Mouse (Mus musculus) liver, embryonic 14.5 days (tissue): ENCODE measurements at regions not wholly inside any gene's neighbourhood (a gene's known extent, or its start where the extent isn't known, plus 50 kb on each side); places are given as distances from the start of the nearest gene placed in this dataset.

Experiments used
- ATAC-seq: fragments of 200-750 bp; cut with Nextera tagmentation; 2 replicates; pipeline ENCODE4 v1.8.0; 2017; ENCODE audit warnings: moderate number of reproducible peaks, mild to moderate bottlenecking, moderate library complexity; ENCODE audit not compliant: insufficient read depth
- DNase-seq, 3 experiments: peaks; one replicate each; pipeline ENCODE4 v3.0.0-alpha.2; 2012 to 2013; ENCODE audit warnings: low read depth in 3 of 3, low spot score in 3 of 3
- H3K27ac ChIP-seq: fragments of 300-500 bp; sonication (generic); 2 replicates; pipeline ENCODE4 v1.5.1; 2014; ENCODE audit warnings: moderate library complexity, mild to moderate bottlenecking, control low read depth, inconsistent platforms
- H3K27me3 ChIP-seq: fragments of 300-500 bp; sonication (generic); 2 replicates; pipeline ENCODE4 v1.6.1; 2014; ENCODE audit warnings: mild to moderate bottlenecking, low read length, moderate library complexity; ENCODE audit not compliant: control insufficient read depth, insufficient read depth
- H3K36me3 ChIP-seq: fragments of 300-500 bp; sonication (generic); replicated peaks from 2 replicates; pipeline ENCODE4 v1.6.1; 2014; ENCODE audit warnings: low read depth; ENCODE audit not compliant: control insufficient read depth, insufficient read depth
- H3K4me1 ChIP-seq, 2 experiments: fragments of 200-500 bp in 1 of 2; fragments of 300-500 bp in 1 of 2; sonication (generic) in 1 of 2; replicated peaks; 2 replicates each; pipeline ENCODE4 v1.6.1; 2012 to 2014; ENCODE audit warnings: antibody characterized with exemption in 1 of 2, inconsistent platforms in 1 of 2, low read length in 1 of 2; ENCODE audit not compliant: control insufficient read depth in 2 of 2, insufficient read depth in 2 of 2
- H3K4me2 ChIP-seq: fragments of 300-500 bp; sonication (generic); 2 replicates; pipeline ENCODE4 v1.6.1; 2014; ENCODE audit warnings: low read depth, mild to moderate bottlenecking, control low read depth, moderate library complexity
- H3K4me3 ChIP-seq, 2 experiments: fragments of 200-500 bp in 1 of 2; fragments of 300-500 bp in 1 of 2; sonication (generic) in 1 of 2; 2 replicates each; pipeline ENCODE4 v1.5.1; 2012 to 2014; ENCODE audit warnings: low read depth in 2 of 2, low read length in 2 of 2, mild to moderate bottlenecking in 2 of 2, control low read depth in 1 of 2, inconsistent platforms in 1 of 2, moderate library complexity in 1 of 2; ENCODE audit not compliant: insufficient read depth in 1 of 2
- H3K9ac ChIP-seq: fragments of 300-500 bp; sonication (generic); replicated peaks from 2 replicates; pipeline ENCODE4 v1.6.1; 2014; ENCODE audit warnings: mild to moderate bottlenecking, control low read depth, moderate library complexity
- H3K9me3 ChIP-seq: fragments of 300-500 bp; sonication (generic); 2 replicates; pipeline ENCODE4 v1.6.1; 2016; ENCODE audit warnings: low read length, mixed read lengths; ENCODE audit not compliant: control insufficient read depth
- CTCF ChIP-seq: IDR thresholded peaks from 2 replicates; pipeline ENCODE4 v1.5.1; 2016; ENCODE audit warnings: antibody characterized with exemption, low read depth, control low read depth
- EP300 ChIP-seq: IDR thresholded peaks from 2 replicates; pipeline ENCODE4 v1.6.1; 2016; ENCODE audit warnings: antibody characterized with exemption, low read depth
- WGBS: fragments of 180-500 bp; shearing (Covaris S2); extraction: QIAGEN DNeasy Blood & Tissue Kit; methylation state at CpG from one replicate; pipeline ENCODE4 v1.1.7; 2014; ENCODE audit not compliant: insufficient replicate concordance; 5-methylcytosine and 5-hydroxymethylcytosine counted together

- WGBS, result 61% methylated on average over 19 of the region's 19 CpGs
- ATAC-seq, result no peak
Observed at GRCm38 (mm10) chr7:73643306-73643992, 96.7 kb upstream of the Fam174b start.

GRCm38 (mm10) chr7:73640194-73640593 lies 98.6 kb upstream of the Chd2 start:
- Histone ChIP-seq H3K9ac (no peak overlapping the region), H3K27me3 (no peaks in the 10 kb centered on the region), H3K27ac (no peak overlapping the region), H3K9me3 (no peaks in the 10 kb centered on the region), H3K4me1 (no peaks in the 10 kb centered on the region), H3K4me3 (no peak overlapping the region), H3K36me3 (no peaks in the 10 kb centered on the region), H3K4me2 (no peak overlapping the region)
- ATAC-seq (no peak), DNase-seq (no peak)
- 58% methylated on average over 2 of the region's 2 CpGs for WGBS
- TF ChIP-seq EP300, result no peak
- no peak for TF ChIP-seq CTCF

More at GRCm38 (mm10) chr7:73643306-73643992, 96.7 kb upstream of the Fam174b start:
- Histone ChIP-seq H3K4me1 (no peaks in the 10 kb centered on the region), H3K27me3 (no peaks in the 10 kb centered on the region), H3K9ac (no peak overlapping the region), H3K4me2 (no peak overlapping the region), H3K27ac (no peak overlapping the region), H3K4me3 (no peak overlapping the region), H3K9me3 (no peaks in the 10 kb centered on the region), H3K36me3 (no peaks in the 10 kb centered on the region)
- DNase-seq, result no peak
- no peak for TF ChIP-seq EP300
- no peak for TF ChIP-seq CTCF

GRCm38 (mm10) chr7:73637810-73638125 lies 96.1 kb upstream of the Chd2 start:
- no peaks in the 10 kb centered on the region for H3K27me3 ChIP-seq
- 61% methylated on average over 4 of the region's 4 CpGs for WGBS
- no peak overlapping the region for H3K27ac ChIP-seq
- no peak overlapping the region for H3K4me3 ChIP-seq
- H3K4me2 ChIP-seq, result no peak overlapping the region
- no peaks in the 10 kb centered on the region for H3K36me3 ChIP-seq
- H3K9ac ChIP-seq, result no peak overlapping the region
- ATAC-seq (no peak), DNase-seq (no peak)
- no peaks in the 10 kb centered on the region for H3K4me1 ChIP-seq
- no peak for TF ChIP-seq EP300
- TF ChIP-seq CTCF, result no peak
- H3K9me3 ChIP-seq, result no peaks in the 10 kb centered on the region

GRCm38 (mm10) chr7:73637101-73637809 lies 95.6 kb upstream of the Chd2 start:
- WGBS, result 62% methylated on average over 5 of the region's 5 CpGs
- no peaks in the 10 kb centered on the region for H3K36me3 ChIP-seq
- DNase-seq, result no peak
- H3K4me1 ChIP-seq, result no peaks in the 10 kb centered on the region
- no peak for ATAC-seq
- no peak overlapping the region for H3K27ac ChIP-seq
- H3K9ac ChIP-seq, result no peak overlapping the region
- no peak overlapping the region for H3K4me2 ChIP-seq
- no peaks in the 10 kb centered on the region for H3K27me3 ChIP-seq
- no peaks in the 10 kb centered on the region for H3K9me3 ChIP-seq
- TF ChIP-seq EP300 (no peak), CTCF (no peak)
- no peak overlapping the region for H3K4me3 ChIP-seq

- H3K36me3 ChIP-seq, result no peaks in the 10 kb centered on the region
- no peak overlapping the region for H3K4me2 ChIP-seq
- H3K9ac ChIP-seq, result no peak overlapping the region
- H3K27ac ChIP-seq, result no peak overlapping the region
- no peak overlapping the region for H3K4me3 ChIP-seq
- DNase-seq (no peak), ATAC-seq (no peak)
- H3K27me3 ChIP-seq, result no peaks in the 10 kb centered on the region
- H3K4me1 ChIP-seq, result no peaks in the 10 kb centered on the region
- H3K9me3 ChIP-seq, result no peaks in the 10 kb centered on the region
- TF ChIP-seq EP300 (no peak), CTCF (no peak)
- 78% methylated on average over 9 of the region's 9 CpGs for WGBS
Observed at GRCm38 (mm10) chr7:73635422-73635821, 93.8 kb upstream of the Chd2 start.
